Mouse (Mus musculus): Measurements from ENCODE around the gene Rpl27a. TPM values are rescaled to one million over a fixed set of nuclear protein-coding genes. Genes with fewer than 3 reads are reported as not detected.

The Rpl27a gene
- 389 and 486 TPM in 2 replicates for polyA plus RNA-seq (2012; rRNA removed)
- polyA plus RNA-seq (2014; fragmentation: Nextera tagmentation; extraction: Ambion mirVana) = 93.6 and 94.5 TPM in 2 replicates

DNA sequence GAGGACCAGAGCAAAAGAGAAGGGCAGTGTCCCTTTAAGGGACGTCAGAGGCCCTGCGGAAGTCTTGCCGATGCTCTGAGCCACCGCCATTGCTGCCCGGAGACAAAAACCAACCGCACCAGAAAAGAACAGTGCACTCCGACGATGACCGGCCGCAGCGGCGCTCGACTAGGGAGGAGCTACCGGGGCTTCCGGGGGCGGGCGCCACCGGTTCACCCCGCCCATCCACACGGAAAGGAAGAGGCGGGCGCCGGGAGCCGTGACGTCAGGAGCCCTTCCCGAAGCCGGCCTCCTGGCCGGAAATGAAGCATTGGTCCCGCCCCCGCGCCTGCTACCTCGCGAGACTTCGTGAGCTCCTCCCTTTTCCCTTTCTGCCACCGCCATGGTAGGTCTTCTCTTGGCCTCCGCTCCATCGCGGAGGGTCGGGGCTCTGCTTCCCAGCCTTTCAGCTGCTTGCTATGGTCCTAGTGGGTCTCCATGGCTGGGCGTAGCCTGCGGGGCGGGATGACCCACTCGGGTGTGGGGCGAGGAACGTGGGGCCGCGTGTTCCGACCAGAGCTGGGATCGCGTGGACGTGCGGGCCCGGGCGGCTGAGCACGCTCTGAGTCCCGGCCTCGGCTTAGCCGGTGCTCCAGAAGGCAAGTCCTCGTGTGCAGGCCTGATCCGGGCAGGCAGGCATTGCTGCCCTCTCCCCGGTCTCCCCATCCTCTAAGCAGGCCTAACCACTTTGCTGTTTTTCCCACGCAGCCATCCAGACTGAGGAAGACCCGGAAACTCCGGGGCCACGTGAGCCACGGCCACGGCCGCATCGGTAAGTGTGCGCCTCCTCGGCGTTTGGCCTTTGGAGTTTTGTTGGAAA lies at the start of gene Rpl27a:
Rpl27a (plus strand) TSS at position 310 of the 859 bp plus-strand sequence.
- peak within 1 kb of the TSS; percentile 96 for H3K4me2 ChIP-seq (ENCODE audit: low read depth)
- H3K4me3 ChIP-seq (ENCODE audit: insufficient read depth in 1 of 2, low read depth in 2 of 2, low read length in 2 of 2) = peak within 1 kb of the TSS; percentile 90 to 95
- H3K36me3 ChIP-seq (replicated peaks; ENCODE audit: control insufficient read depth, insufficient read depth, low read depth) = peaks cover 39% of the 10 kb centered on the region
- peaks cover 17 to 19% of the 10 kb centered on the region in 2 experiments for H3K4me1 ChIP-seq (replicated peaks; ENCODE audit: control insufficient read depth in 2 of 2, insufficient read depth in 2 of 2, low read length in 1 of 2)
- H3K27me3 ChIP-seq (ENCODE audit: control insufficient read depth, insufficient read depth, low read length) = no peaks in the 10 kb centered on the region
- under 1% methylated on average over 71 of the region's 72 CpGs for WGBS (ENCODE audit: insufficient replicate concordance)
- ATAC-seq (ENCODE audit: insufficient read depth) = peak; percentile 88
- H3K9me3 ChIP-seq (ENCODE audit: control insufficient read depth, low read length) = no peaks in the 10 kb centered on the region
- DNase-seq (ENCODE audit: low read depth in 3 of 3, low spot score in 3 of 3) = peak; percentile 95 to 96 (median 96)
- H3K27ac ChIP-seq = peak within 1 kb of the TSS; percentile 99
- H3K9ac ChIP-seq (replicated peaks) = peak within 1 kb of the TSS; percentile 99
- TF ChIP-seq EP300 (IDR thresholded peaks at IDR 0.05; ENCODE audit: low read depth) (peak; percentile 59), CTCF (IDR thresholded peaks at IDR 0.05; ENCODE audit: low read depth) (peak; percentile 12; the same call in 1 of the 2 replicates)

GRCm38 (mm10) chr7:109470700-109471099 lies 48.2 kb upstream of the Rpl27a start:
- Histone ChIP-seq H3K4me1 (replicated peaks; ENCODE audit: control insufficient read depth in 2 of 2, insufficient read depth in 2 of 2, low read length in 1 of 2) (no peaks in the 10 kb centered on the region), H3K27ac (no peak overlapping the region), H3K4me2 (ENCODE audit: low read depth) (no peak overlapping the region), H3K9me3 (ENCODE audit: control insufficient read depth, low read length) (no peaks in the 10 kb centered on the region), H3K4me3 (ENCODE audit: insufficient read depth in 1 of 2, low read depth in 2 of 2, low read length in 2 of 2) (no peak overlapping the region), H3K36me3 (replicated peaks; ENCODE audit: control insufficient read depth, insufficient read depth, low read depth) (no peaks in the 10 kb centered on the region), H3K9ac (replicated peaks) (no peak overlapping the region), H3K27me3 (ENCODE audit: control insufficient read depth, insufficient read depth, low read length) (no peaks in the 10 kb centered on the region)
- no peak for ATAC-seq (ENCODE audit: insufficient read depth)
- TF ChIP-seq CTCF (IDR thresholded peaks at IDR 0.05; ENCODE audit: low read depth) (no peak), EP300 (IDR thresholded peaks at IDR 0.05; ENCODE audit: low read depth) (no peak)
- no peak for DNase-seq (ENCODE audit: low read depth in 3 of 3, low spot score in 3 of 3)
- 36% methylated on average over 4 of the region's 4 CpGs for WGBS (ENCODE audit: insufficient replicate concordance)

DNA sequence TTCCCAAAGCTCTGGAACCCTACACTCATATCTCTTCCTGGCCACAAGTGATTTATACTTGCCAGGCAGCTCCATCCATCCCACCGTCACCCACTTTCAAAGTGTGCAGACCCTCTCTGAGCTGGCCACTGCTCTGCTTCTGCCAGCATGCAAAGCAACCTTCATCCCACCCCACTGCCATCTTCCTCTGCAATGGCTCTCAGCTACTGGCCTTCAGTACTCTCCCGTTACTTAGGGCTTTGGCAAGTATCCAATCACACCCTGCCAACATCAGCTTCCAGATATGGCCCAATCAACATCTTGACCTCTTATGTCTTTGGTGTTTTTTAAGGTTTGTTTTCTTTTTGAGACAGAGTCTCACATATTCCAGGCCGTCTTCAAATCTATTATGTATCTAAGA lies 41.0 kb upstream of the Rpl27a start:
- H3K4me3 ChIP-seq (ENCODE audit: insufficient read depth in 1 of 2, low read depth in 2 of 2, low read length in 2 of 2) = no peak overlapping the region
- no peak for TF ChIP-seq EP300 (IDR thresholded peaks at IDR 0.05; ENCODE audit: low read depth)
- TF ChIP-seq CTCF (IDR thresholded peaks at IDR 0.05; ENCODE audit: low read depth) = no peak
- no peak for ATAC-seq (ENCODE audit: insufficient read depth)
- no peaks in the 10 kb centered on the region for H3K9me3 ChIP-seq (ENCODE audit: control insufficient read depth, low read length)
- no peaks in the 10 kb centered on the region for H3K27me3 ChIP-seq (ENCODE audit: control insufficient read depth, insufficient read depth, low read length)
- no peak overlapping the region for H3K4me2 ChIP-seq (ENCODE audit: low read depth)
- H3K27ac ChIP-seq = no peak overlapping the region
- H3K36me3 ChIP-seq (replicated peaks; ENCODE audit: control insufficient read depth, insufficient read depth, low read depth) = no peaks in the 10 kb centered on the region
- no peak for DNase-seq (ENCODE audit: low read depth in 3 of 3, low spot score in 3 of 3)
- WGBS (ENCODE audit: insufficient replicate concordance) = 63% methylated on average over 3 of the region's 3 CpGs
- H3K4me1 ChIP-seq (replicated peaks; ENCODE audit: control insufficient read depth in 2 of 2, insufficient read depth in 2 of 2, low read length in 1 of 2) = no peaks in the 10 kb centered on the region
- no peak overlapping the region for H3K9ac ChIP-seq (replicated peaks)

- Histone ChIP-seq H3K9ac (replicated peaks) (no peak overlapping the region), H3K36me3 (replicated peaks; ENCODE audit: control insufficient read depth, insufficient read depth, low read depth) (no peaks in the 10 kb centered on the region), H3K4me2 (ENCODE audit: low read depth) (no peak overlapping the region), H3K4me1 (replicated peaks; ENCODE audit: control insufficient read depth in 2 of 2, insufficient read depth in 2 of 2, low read length in 1 of 2) (no peaks in the 10 kb centered on the region), H3K27ac (no peak overlapping the region), H3K9me3 (ENCODE audit: control insufficient read depth, low read length) (no peaks in the 10 kb centered on the region), H3K27me3 (ENCODE audit: control insufficient read depth, insufficient read depth, low read length) (no peaks in the 10 kb centered on the region), H3K4me3 (ENCODE audit: insufficient read depth in 1 of 2, low read depth in 2 of 2, low read length in 2 of 2) (no peak overlapping the region)
- no peak for TF ChIP-seq EP300 (IDR thresholded peaks at IDR 0.05; ENCODE audit: low read depth)
- no peak for TF ChIP-seq CTCF (IDR thresholded peaks at IDR 0.05; ENCODE audit: low read depth)
- WGBS (ENCODE audit: insufficient replicate concordance) = 47% methylated on average over 7 of the region's 7 CpGs
- no peak for DNase-seq (ENCODE audit: low read depth in 3 of 3, low spot score in 3 of 3)
- no peak for ATAC-seq (ENCODE audit: insufficient read depth)
Observed at GRCm38 (mm10) chr7:109480765-109481197, 38.2 kb upstream of the Rpl27a start.

DNA sequence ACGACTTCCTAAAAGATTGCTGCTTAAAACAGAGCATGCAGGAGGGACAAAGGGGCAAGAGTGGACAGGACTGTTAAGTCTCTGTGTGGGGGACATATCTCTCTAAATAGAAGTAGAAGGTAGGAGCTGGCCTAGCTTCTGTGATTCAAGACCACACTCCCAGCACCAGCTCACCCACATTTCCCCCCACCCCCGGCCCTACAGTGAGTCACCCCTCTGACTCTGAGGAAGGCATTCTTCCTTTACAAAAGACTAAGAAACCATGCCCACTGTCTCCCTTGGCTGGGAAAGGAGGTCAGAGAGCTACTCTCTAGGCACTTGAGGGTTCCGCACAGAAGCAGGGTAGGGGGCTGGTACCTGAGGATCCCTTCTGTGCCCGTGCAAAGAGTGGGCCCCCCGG lies 34.7 kb upstream of the Rpl27a start:
- WGBS (ENCODE audit: insufficient replicate concordance) = 48% methylated on average over 5 of the region's 5 CpGs
- TF ChIP-seq EP300 (IDR thresholded peaks at IDR 0.05; ENCODE audit: low read depth) (no peak), CTCF (IDR thresholded peaks at IDR 0.05; ENCODE audit: low read depth) (no peak)

More for the DNA sequence above, 34.7 kb upstream of the Rpl27a start:
- DNase-seq (ENCODE audit: low read depth in 3 of 3, low spot score in 3 of 3) (no peak), ATAC-seq (ENCODE audit: insufficient read depth) (no peak)
- Histone ChIP-seq H3K9me3 (ENCODE audit: control insufficient read depth, low read length) (no peaks in the 10 kb centered on the region), H3K27me3 (ENCODE audit: control insufficient read depth, insufficient read depth, low read length) (no peaks in the 10 kb centered on the region), H3K4me3 (ENCODE audit: insufficient read depth in 1 of 2, low read depth in 2 of 2, low read length in 2 of 2) (no peak overlapping the region), H3K9ac (replicated peaks) (no peak overlapping the region), H3K36me3 (replicated peaks; ENCODE audit: control insufficient read depth, insufficient read depth, low read depth) (no peaks in the 10 kb centered on the region), H3K27ac (no peak overlapping the region), H3K4me2 (ENCODE audit: low read depth) (no peak overlapping the region), H3K4me1 (replicated peaks; ENCODE audit: control insufficient read depth in 2 of 2, insufficient read depth in 2 of 2, low read length in 1 of 2) (no peaks in the 10 kb centered on the region)

Data from liver, embryonic 14.5 days (tissue).